Mouse (Mus musculus): ENCODE measurements around the gene Slc5a9.
"Not testable (repeated sequence)": the region's sequence is repeated elsewhere in the genome, so short reads cannot be mapped to it uniquely, and the experiment has no call there.

Gene Slc5a9

DNA sequence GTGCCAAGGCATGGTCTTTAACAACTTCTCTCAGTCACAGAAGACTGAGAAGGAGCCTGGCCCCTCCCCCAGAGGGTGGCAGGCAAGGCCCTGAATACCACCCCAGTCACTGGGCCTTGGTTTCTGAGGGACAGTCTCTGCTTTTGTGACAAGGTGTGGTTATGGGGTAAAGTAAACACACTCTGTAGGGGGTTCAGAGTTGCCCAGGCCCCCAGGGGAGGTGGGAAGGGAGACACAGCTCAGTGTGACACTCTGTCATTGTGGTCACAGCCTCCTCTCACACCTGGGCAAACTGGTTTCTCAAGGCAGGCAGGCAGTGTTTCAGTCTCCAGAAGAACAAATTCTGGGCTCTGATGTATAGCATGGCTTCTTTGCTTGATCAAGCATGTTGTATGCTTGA lies at the start of gene Slc5a9:
TSS of gene Slc5a9 (minus strand) at position 144 of the 400 bp plus-strand sequence.
- DNase-seq: no peak

DNA sequence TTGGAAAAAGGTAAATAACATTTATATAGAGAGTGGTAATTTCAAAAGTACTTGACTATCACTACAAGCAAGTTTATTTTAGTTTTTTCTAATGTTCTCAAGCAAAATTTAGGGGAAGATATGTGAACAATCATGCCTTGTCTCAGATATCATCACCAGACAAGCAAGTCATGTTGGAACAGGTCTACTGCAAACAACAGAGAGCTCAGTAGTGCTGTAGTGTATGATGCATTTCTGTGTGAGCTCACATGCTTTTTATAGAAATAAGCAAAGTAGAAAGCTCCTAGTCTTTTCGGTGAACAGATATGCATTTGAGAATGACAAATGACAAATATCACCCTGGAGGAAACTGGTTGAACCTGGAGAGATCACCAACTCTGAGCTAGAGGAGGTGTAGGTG lies 16.4 kb upstream of the Slc5a9 start, which contains the start of gene Skint8:
TSS of gene Skint8 (plus strand) at position 301 of the 400 bp plus-strand sequence.
- no peak for DNase-seq

- DNase-seq: no peak
Observed at GRCm38 (mm10) chr4:111907926-111908325, 5.2 kb upstream of the Slc5a9 start.

DNA sequence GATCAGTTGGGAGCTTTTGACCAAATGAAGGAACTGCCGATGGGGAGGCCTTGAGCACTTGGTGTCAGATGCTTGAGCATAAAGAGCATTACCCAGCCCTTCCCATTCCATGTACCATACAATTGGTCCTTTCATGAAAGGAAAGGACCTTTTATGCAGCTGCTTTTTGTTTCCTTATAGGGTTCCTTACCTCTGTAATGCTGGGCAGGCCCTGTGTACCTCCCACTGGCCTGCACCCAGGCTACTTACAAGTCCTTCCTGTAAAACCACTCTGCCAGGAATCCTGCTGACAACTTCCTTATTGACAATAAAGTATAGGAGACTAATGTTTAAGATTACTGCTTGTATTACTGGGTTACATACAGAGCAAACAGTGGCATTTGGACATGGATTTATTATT lies 1.2 kb downstream of the Slc5a9 start:
- DNase-seq: no peak

DNA sequence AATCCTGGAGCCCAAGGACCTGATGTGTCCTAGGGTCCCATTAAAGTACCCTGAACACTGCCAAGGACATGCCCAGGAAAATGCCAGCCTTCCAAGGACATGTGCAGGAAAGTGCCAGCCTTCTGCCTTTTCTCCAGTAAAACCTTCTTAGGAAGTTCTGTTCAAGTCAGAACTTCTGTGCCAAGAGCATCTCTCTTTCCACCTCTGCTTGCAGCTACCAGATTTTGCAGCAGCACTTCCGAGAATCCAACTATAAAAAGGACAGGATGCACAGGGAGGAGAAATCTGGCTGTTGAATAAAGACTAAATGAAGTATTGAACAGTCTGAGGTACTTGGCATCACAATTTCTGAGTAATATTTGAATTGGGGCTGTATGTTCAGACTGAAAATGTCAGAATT lies 2.2 kb downstream of the Slc5a9 start:
- DNase-seq: not testable (repeated sequence)

DNA sequence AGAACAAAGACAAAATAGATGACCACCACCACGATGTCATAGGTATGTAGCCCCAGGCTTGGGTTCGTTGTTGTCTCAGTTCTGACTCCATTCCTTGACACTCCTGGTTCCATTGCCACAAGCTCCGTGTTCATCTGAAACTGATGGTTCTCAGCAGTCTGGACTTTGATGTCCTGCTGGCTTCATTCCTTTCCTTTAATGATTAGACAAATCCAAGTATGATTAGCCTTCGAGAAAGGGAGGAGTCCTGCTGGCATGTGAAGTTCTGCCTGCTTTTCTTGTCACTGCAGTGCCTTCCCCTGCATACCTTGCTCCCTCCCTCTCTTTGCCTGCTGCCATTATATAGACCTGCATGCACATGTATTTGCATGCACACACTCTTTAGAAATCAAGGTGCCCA lies 4.2 kb downstream of the Slc5a9 start:
- peak; percentile 71 for DNase-seq

DNA sequence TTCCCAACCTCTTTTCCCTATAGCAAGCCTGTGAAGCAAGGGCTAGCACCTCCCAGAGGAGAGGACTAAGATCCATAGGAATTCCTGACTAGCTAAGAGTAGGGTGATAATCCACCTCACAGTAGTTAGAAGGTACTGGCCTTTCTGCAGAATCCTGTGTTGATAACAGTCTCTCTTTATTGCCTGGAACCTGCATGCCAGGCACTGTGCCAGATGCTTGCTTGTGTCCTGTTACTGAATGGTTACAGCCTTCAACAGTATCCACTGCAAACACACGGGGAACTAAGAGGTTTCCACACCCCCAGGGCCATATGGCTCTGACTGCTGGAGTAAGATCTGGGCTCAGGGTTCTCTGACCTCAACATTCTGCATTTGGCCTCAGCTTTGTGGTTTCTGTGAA lies 5.0 kb downstream of the Slc5a9 start:
- DNase-seq: peak; percentile 36

DNA sequence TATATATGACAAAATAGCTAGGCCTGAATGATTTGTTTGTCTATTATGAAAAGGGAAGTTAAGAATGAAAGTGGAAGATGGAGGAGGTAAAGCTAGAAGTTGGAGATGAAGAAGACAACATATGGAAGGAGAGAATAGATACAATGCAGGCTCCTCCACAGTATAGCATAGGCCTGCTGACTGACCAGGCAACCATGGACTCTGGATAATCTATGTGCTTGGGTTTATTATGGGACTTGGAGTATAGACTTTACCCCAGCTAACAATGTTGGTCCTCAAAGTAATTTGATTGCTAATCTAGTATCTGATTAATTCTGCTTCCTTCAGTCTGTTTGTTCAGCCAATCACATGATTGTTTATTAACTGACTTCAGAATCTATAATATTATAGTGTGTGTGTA lies 10.6 kb downstream of the Slc5a9 start:
- DNase-seq: no peak

GRCm38 (mm10) chr4:111886607-111887006 lies 16.1 kb downstream of the Slc5a9 start:
- DNase-seq: peak; percentile 56

GRCm38 (mm10) chr4:111886018-111886417 lies 16.7 kb downstream of the Slc5a9 start:
- DNase-seq: peak; percentile 51

GRCm38 (mm10) chr4:111883543-111883942 lies 19.2 kb downstream of the Slc5a9 start:
- no peak for DNase-seq

GRCm38 (mm10) chr4:111880112-111880875 lies 22.4 kb downstream of the Slc5a9 start:
- no peak for DNase-seq

GRCm38 (mm10) chr4:111867743-111868401 lies 34.8 kb downstream of the Slc5a9 start:
- no peak for DNase-seq

GRCm38 (mm10) chr4:111866701-111867100 lies 36.0 kb downstream of the Slc5a9 start:
- DNase-seq: no peak

GRCm38 (mm10) chr4:111852626-111853025 lies 50.1 kb downstream of the Slc5a9 start:
- no peak for DNase-seq

- DNase-seq: no peak
Observed at GRCm38 (mm10) chr4:111838882-111839281, 63.8 kb downstream of the Slc5a9 start.
